Mouse (Mus musculus) CH12.LX (cell line): ENCODE measurements around the gene Pycr2. TPM values are rescaled to one million over a fixed set of nuclear protein-coding genes. Genes with fewer than 3 reads are reported as not detected.

Experiments
- DNase-seq: peaks from one replicate; pipeline ENCODE4 v3.0.0-alpha.2; 2013; ENCODE audit errors: extremely low read depth
- H3K27ac ChIP-seq: 2 replicates; pipeline ENCODE4 v1.5.1; 2012; ENCODE audit warnings: low read depth, mild to moderate bottlenecking, control low read depth, moderate library complexity; ENCODE audit not compliant: insufficient read depth
- H3K27me3 ChIP-seq: replicated peaks from 2 replicates; pipeline ENCODE3; 2012; ENCODE audit warnings: inconsistent platforms
- H3K36me3 ChIP-seq, 2 experiments: replicated peaks in 1 of 2; 2 replicates each; pipeline versions ENCODE3 to v1.6.1; 2012; ENCODE audit warnings: inconsistent platforms in 1 of 2, low read length in 1 of 2, mild to moderate bottlenecking in 1 of 2, mixed read lengths in 1 of 2, moderate library complexity in 1 of 2; ENCODE audit not compliant: control insufficient read depth in 1 of 2, insufficient read depth in 1 of 2
- H3K4me1 ChIP-seq, 2 experiments: 2 replicates each; pipeline ENCODE4 v1.6.1; 2012; ENCODE audit warnings: inconsistent platforms in 1 of 2, moderate library complexity in 1 of 2; ENCODE audit not compliant: insufficient read depth in 2 of 2, control insufficient read depth in 1 of 2
- H3K4me2 ChIP-seq: 2 replicates; pipeline ENCODE4 v1.6.1; 2012; ENCODE audit warnings: low read depth, mild to moderate bottlenecking, control low read depth; ENCODE audit not compliant: poor library complexity, insufficient read depth, severe bottlenecking
- H3K4me3 ChIP-seq, 3 experiments: fragments of 150-350 bp in 1 of 3; sonication (generic) in 1 of 3; replicated peaks in 1 of 3; 2 replicates each; pipeline versions ENCODE3 to v1.5.1; 2011 to 2012; ENCODE audit warnings: low read depth in 2 of 3, low read length in 2 of 3, mild to moderate bottlenecking in 2 of 3, moderate library complexity in 2 of 3, control low read depth in 1 of 3, improper control_type of control experiment in 1 of 3, inconsistent platforms in 1 of 3, mixed read lengths in 1 of 3; ENCODE audit not compliant: poor library complexity in 1 of 3
- H3K79me2 ChIP-seq: replicated peaks from 2 replicates; pipeline ENCODE4 v1.6.1; 2012; ENCODE audit warnings: mild to moderate bottlenecking, moderate library complexity; ENCODE audit not compliant: control insufficient read depth, poor library complexity, insufficient read depth, severe bottlenecking; ENCODE audit errors: extremely low read depth
- H3K9ac ChIP-seq: 2 replicates; pipeline ENCODE4 v1.6.1; 2012; ENCODE audit warnings: low read depth, mild to moderate bottlenecking, control low read depth, moderate library complexity; ENCODE audit not compliant: insufficient read depth
- H3K9me3 ChIP-seq: replicated peaks from 2 replicates; pipeline ENCODE3; 2012; ENCODE audit warnings: low read length, inconsistent platforms, mixed read lengths
- CHD1 ChIP-seq: IDR thresholded peaks from 2 replicates; pipeline ENCODE4 v1.6.1; 2012; ENCODE audit warnings: low read depth, low read length, improper control_type of control experiment, inconsistent platforms
- CHD2 ChIP-seq: IDR thresholded peaks from 2 replicates; pipeline ENCODE4 v1.6.1; 2011; ENCODE audit warnings: low read length, improper control_type of control experiment
- EP300 ChIP-seq: IDR thresholded peaks from 2 replicates; pipeline ENCODE4 v1.6.1; 2011; ENCODE audit warnings: low read length, improper control_type of control experiment
- ETS1 ChIP-seq: conservative IDR thresholded peaks from 2 replicates; pipeline ENCODE4 v1.6.1; 2012; ENCODE audit warnings: low read depth, mild to moderate bottlenecking, inconsistent platforms, low read length, improper control_type of control experiment, moderate library complexity
- GABPA ChIP-seq: IDR thresholded peaks from 2 replicates; pipeline ENCODE4 v1.6.1; 2012; ENCODE audit warnings: low read depth, low read length, improper control_type of control experiment, inconsistent platforms; ENCODE audit not compliant: insufficient replicate concordance
- HCFC1 ChIP-seq: IDR thresholded peaks from 2 replicates; pipeline ENCODE4 v1.6.1; 2012; ENCODE audit warnings: low read depth, mild to moderate bottlenecking, inconsistent platforms, low read length, improper control_type of control experiment
- JUN ChIP-seq: IDR thresholded peaks from 2 replicates; pipeline ENCODE4 v1.6.1; 2011; ENCODE audit warnings: low read depth, mild to moderate bottlenecking, low read length, improper control_type of control experiment, moderate library complexity; ENCODE audit not compliant: insufficient read depth
- MAFK ChIP-seq: IDR thresholded peaks from 2 replicates; pipeline ENCODE4 v1.6.1; 2011; ENCODE audit warnings: low read length, improper control_type of control experiment; ENCODE audit not compliant: insufficient replicate concordance
- MEF2A ChIP-seq: IDR thresholded peaks from 2 replicates; pipeline ENCODE4 v1.6.1; 2014; ENCODE audit warnings: low read depth, mild to moderate bottlenecking, inconsistent platforms, low read length, improper control_type of control experiment, borderline replicate concordance
- MXI1 ChIP-seq: IDR thresholded peaks from 2 replicates; pipeline ENCODE4 v1.6.1; 2011; ENCODE audit warnings: mild to moderate bottlenecking, low read depth, low read length, improper control_type of control experiment
- NELFE ChIP-seq: IDR thresholded peaks from 2 replicates; pipeline ENCODE4 v1.6.1; 2011; ENCODE audit warnings: low read depth, low read length, improper control_type of control experiment
- PAX5 ChIP-seq: IDR thresholded peaks from 2 replicates; pipeline ENCODE4 v1.6.1; 2012; ENCODE audit warnings: low read length, inconsistent platforms, mixed read lengths
- POLR2A ChIP-seq: IDR thresholded peaks from 2 replicates; pipeline ENCODE4 v1.6.1; 2011; ENCODE audit warnings: low read depth, mild to moderate bottlenecking, improper control_type of control experiment, low read length
- RAD21 ChIP-seq: IDR thresholded peaks from 2 replicates; pipeline ENCODE4 v1.6.1; 2011; ENCODE audit warnings: low read depth, mild to moderate bottlenecking, low read length, improper control_type of control experiment, moderate library complexity
- RCOR1 ChIP-seq: conservative IDR thresholded peaks from 2 replicates; pipeline ENCODE4 v1.6.1; 2012; ENCODE audit warnings: low read depth, mild to moderate bottlenecking, inconsistent platforms, low read length, improper control_type of control experiment
- SIN3A ChIP-seq: IDR thresholded peaks from 2 replicates; pipeline ENCODE4 v1.6.1; 2012; ENCODE audit warnings: low read length, improper control_type of control experiment, inconsistent platforms
- SMC3 ChIP-seq: IDR thresholded peaks from 2 replicates; pipeline ENCODE4 v1.6.1; 2011; ENCODE audit warnings: low read depth, low read length, improper control_type of control experiment
- TCF12 ChIP-seq: IDR thresholded peaks from 2 replicates; pipeline ENCODE4 v1.6.1; 2014; ENCODE audit warnings: low read depth, mild to moderate bottlenecking, inconsistent platforms, low read length, improper control_type of control experiment
- ZC3H11A ChIP-seq: IDR thresholded peaks from 2 replicates; pipeline ENCODE4 v1.6.1; 2012; ENCODE audit warnings: low read depth, mild to moderate bottlenecking, inconsistent platforms, low read length, improper control_type of control experiment
- ZKSCAN1 ChIP-seq: IDR thresholded peaks from 2 replicates; pipeline ENCODE4 v1.6.1; 2012; ENCODE audit warnings: low read depth, inconsistent platforms, low read length, improper control_type of control experiment, borderline replicate concordance
- ZMIZ1 ChIP-seq: IDR thresholded peaks from 2 replicates; pipeline ENCODE4 v1.6.1; 2012; ENCODE audit warnings: low read depth, mild to moderate bottlenecking, inconsistent platforms, low read length, improper control_type of control experiment
- ZNF384 ChIP-seq: IDR thresholded peaks from 2 replicates; pipeline ENCODE4 v1.6.1; 2012; ENCODE audit warnings: low read depth, low read length, improper control_type of control experiment, inconsistent platforms
- dilution Hi-C: fragments of 300-500 bp; cut with MboI; formaldehyde crosslinking; loops from 2 replicates; pipeline ENCODE4 v1.14.3; 2020; ENCODE audit warnings: low sequenced_read_pairs; ENCODE audit not compliant: extremely low pct_unique_long_range_greater_than_20kb, extremely low pct_ligation_motif_present
- in situ Hi-C: fragments of 300-500 bp; cut with MboI; formaldehyde crosslinking; loops from 3 replicates; pipeline ENCODE4 v1.14.3; 2019; ENCODE audit warnings: low sequenced_read_pairs, low pct_ligation_motif_present, low pct_unique_long_range_greater_than_20kb, mixed read lengths
- polyA plus RNA-seq: library from polyadenylated mRNA; unstranded; fragments of >175 nt; gene quantifications from 2 replicates; pipeline ENCODE4 v1.2.1, GENCODE M21; 2012; ENCODE audit warnings: low read depth; ENCODE audit not compliant: insufficient read length
- total RNA-seq, 2 experiments: library from RNA; depleted of rRNA; stranded (reverse); fragments of 300-350 nt in 1 of 2; fragments of >200 nt in 1 of 2; gene quantifications; 2 replicates each; pipeline ENCODE4 v1.2.3; 2012 to 2014

The Pycr2 gene
- total and polyA plus RNA-seq, 3 experiments: 73.0 to 131 (median 119) TPM

DNA sequence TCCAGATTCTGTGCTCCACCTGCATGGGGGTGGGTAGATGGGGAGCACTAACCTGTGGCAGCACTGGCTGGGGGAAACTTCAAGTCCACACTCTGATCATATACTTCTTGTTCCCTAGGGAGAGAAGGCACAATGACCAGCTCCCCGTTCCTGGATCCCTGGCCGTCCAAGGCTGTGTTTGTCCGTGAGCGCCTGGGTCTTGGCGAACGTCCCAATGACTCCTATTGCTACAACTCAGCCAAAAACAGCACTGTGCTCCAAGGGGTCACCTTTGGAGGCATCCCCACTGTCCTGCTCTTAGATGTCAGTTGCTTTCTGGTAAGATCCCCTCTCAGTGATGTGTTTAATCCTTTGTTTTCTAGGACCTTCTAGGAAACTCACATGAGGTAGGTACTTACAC, 42.4 kb downstream of the Pycr2 start:
- no peak overlapping the region for H3K4me3 ChIP-seq
- peaks cover 5 to 32% of the 10 kb centered on the region in 2 experiments for H3K4me1 ChIP-seq
- no peaks in the 10 kb centered on the region for H3K79me2 ChIP-seq
- in situ Hi-C loops: no loop called here
- H3K36me3 ChIP-seq: peaks cover 0 to 25% of the 10 kb centered on the region in 2 experiments
- H3K27ac ChIP-seq: no peak overlapping the region
- no peaks in the 10 kb centered on the region for H3K9me3 ChIP-seq
- H3K9ac ChIP-seq: no peak overlapping the region
- peaks cover 26% of the 10 kb centered on the region for H3K27me3 ChIP-seq
- no peak overlapping the region for H3K4me2 ChIP-seq
- DNase-seq: no peak
- dilution Hi-C loops: no loop called here
- TF ChIP-seq SIN3A: no peak
- TF ChIP-seq PAX5: no peak
- TF ChIP-seq POLR2A: no peak
- no peak for TF ChIP-seq NELFE
- TF ChIP-seq HCFC1: no peak
- TF ChIP-seq MXI1: no peak
- no peak for TF ChIP-seq GABPA
- no peak for TF ChIP-seq ZKSCAN1
- no peak for TF ChIP-seq TCF12
- no peak for TF ChIP-seq RCOR1
- no peak for TF ChIP-seq EP300
- TF ChIP-seq ZNF384: no peak
- TF ChIP-seq ETS1: no peak
- TF ChIP-seq SMC3: no peak
- TF ChIP-seq MEF2A: no peak
- TF ChIP-seq RAD21: no peak
- TF ChIP-seq CHD1: no peak
- TF ChIP-seq JUN: no peak

DNA sequence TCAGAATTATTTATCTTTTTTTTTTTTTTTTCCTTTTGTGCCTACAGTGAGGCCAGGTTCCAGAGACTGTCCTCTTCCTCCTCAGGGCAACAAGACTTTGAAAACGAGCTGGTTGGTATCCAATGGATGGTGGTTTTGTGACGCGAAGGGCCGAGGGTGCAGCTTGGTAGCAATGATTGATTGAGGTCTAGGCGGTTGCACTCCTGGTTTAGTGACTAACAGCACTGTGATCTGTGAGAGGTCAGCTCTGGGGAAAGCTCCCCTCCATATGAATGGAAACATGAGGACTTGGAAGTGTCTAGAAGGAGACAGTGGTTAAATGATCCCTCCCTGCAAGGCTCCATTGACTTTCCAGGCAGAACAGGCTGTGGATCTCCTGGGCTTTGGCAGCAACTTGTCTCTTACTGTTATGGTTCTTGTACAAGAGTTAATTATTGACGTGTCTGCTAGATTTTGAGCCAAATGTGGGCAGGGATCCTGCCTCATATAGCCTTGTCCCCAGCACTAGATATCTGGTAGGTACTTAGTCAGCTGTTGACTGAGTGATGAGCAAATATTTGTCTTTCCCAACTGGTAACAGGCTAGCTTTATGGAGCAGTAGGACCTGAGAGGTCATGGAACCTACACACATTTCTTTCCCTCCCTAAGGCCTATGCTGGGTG, 48.1 kb downstream of the Pycr2 start:
- Histone ChIP-seq H3K79me2 (no peaks in the 10 kb centered on the region), H3K9me3 (no peaks in the 10 kb centered on the region), H3K4me2 (no peak overlapping the region), H3K4me1 (peaks cover 6 to 8% of the 10 kb centered on the region in 2 experiments; a peak in 3 of 4 replicates), H3K36me3 (peaks cover 0 to 39% of the 10 kb centered on the region in 2 experiments), H3K27me3 (no peaks in the 10 kb centered on the region), H3K27ac (no peak overlapping the region), H3K9ac (no peak overlapping the region), H3K4me3 (no peak overlapping the region)
- TF ChIP-seq EP300 (no peak), GABPA (no peak), NELFE (no peak), ZC3H11A (no peak), ZMIZ1 (no peak), SIN3A (no peak), CHD2 (no peak), MAFK (no peak)
- no peak for DNase-seq
- dilution Hi-C loops (no loop called here), in situ Hi-C loops (no loop called here)
